Mouse (Mus musculus) heart, embryonic 10.5 days (tissue): ENCODE data around the gene Angptl6. TPM values are rescaled to one million over a fixed set of nuclear protein-coding genes. Genes with fewer than 3 reads are reported as not detected.

Experiments
- DNase-seq: peaks from one replicate; pipeline ENCODE4 v3.0.0-alpha.2; 2017; ENCODE audit warnings: low spot score
- H3K27ac ChIP-seq: fragments of 300-500 bp; sonication (generic); 2 replicates; pipeline ENCODE4 v1.5.1; 2016; ENCODE audit warnings: mild to moderate bottlenecking
- H3K27me3 ChIP-seq: fragments of 300-500 bp; sonication (generic); 2 replicates; pipeline ENCODE4 v1.6.1; 2016; ENCODE audit warnings: mild to moderate bottlenecking; ENCODE audit not compliant: poor library complexity, insufficient read depth, severe bottlenecking
- H3K36me3 ChIP-seq: fragments of 300-500 bp; sonication (generic); 2 replicates; pipeline ENCODE4 v1.6.1; 2016; ENCODE audit warnings: mild to moderate bottlenecking, moderate library complexity
- H3K4me1 ChIP-seq: fragments of 300-500 bp; sonication (generic); 2 replicates; pipeline ENCODE4 v1.6.1; 2016; ENCODE audit warnings: mild to moderate bottlenecking
- H3K4me3 ChIP-seq: fragments of 300-500 bp; sonication (generic); 2 replicates; pipeline ENCODE4 v1.5.1; 2016; ENCODE audit warnings: mild to moderate bottlenecking, moderate library complexity
- H3K9me3 ChIP-seq: fragments of 300-500 bp; sonication (generic); 2 replicates; pipeline ENCODE4 v1.6.1; 2016; ENCODE audit warnings: mild to moderate bottlenecking, moderate library complexity
- WGBS: fragments of 180-500 bp; shearing (Covaris S2); methylation state at CpG from one replicate; pipeline ENCODE4 v1.1.7; 2016; 5-methylcytosine and 5-hydroxymethylcytosine counted together
- polyA plus RNA-seq: library from polyadenylated mRNA; unstranded; fragments of >200 nt; fragmentation: Nextera tagmentation; extraction: Ambion mirVana; gene quantifications from 2 replicates; pipeline ENCODE4 v1.2.1, GENCODE M21; 2016

The Angptl6 gene
- polyA plus RNA-seq, 1 experiment from 2014 or later: 7.2 TPM

- WGBS: 63% methylated on average over 9 of the region's 9 CpGs
- Histone ChIP-seq H3K4me3 (no peak overlapping the region), H3K4me1 (peaks cover 8% of the 10 kb centered on the region; the same call in 1 of the 2 replicates), H3K36me3 (no peaks in the 10 kb centered on the region), H3K27me3 (peaks cover 31% of the 10 kb centered on the region), H3K27ac (no peak overlapping the region), H3K9me3 (no peaks in the 10 kb centered on the region)
- no peak for DNase-seq
These were observed 3.0 kb downstream of the Angptl6 start for GRCm38 (mm10) chr9:20876318-20877117.

- H3K27ac ChIP-seq: no peak overlapping the region
- H3K27me3 ChIP-seq: peaks cover 42% of the 10 kb centered on the region
- 65% methylated on average over 23 of the region's 23 CpGs for WGBS
- H3K4me1 ChIP-seq: peaks cover 8% of the 10 kb centered on the region; the same call in 1 of the 2 replicates
- H3K4me3 ChIP-seq: no peak overlapping the region
- DNase-seq: no peak
- no peaks in the 10 kb centered on the region for H3K9me3 ChIP-seq
- 0 out of 2 replicates have a peak, but pooled peaks cover 2% of the 10 kb centered on the region for H3K36me3 ChIP-seq
These were observed 4.3 kb downstream of the Angptl6 start for GRCm38 (mm10) chr9:20875021-20875790.

DNA sequence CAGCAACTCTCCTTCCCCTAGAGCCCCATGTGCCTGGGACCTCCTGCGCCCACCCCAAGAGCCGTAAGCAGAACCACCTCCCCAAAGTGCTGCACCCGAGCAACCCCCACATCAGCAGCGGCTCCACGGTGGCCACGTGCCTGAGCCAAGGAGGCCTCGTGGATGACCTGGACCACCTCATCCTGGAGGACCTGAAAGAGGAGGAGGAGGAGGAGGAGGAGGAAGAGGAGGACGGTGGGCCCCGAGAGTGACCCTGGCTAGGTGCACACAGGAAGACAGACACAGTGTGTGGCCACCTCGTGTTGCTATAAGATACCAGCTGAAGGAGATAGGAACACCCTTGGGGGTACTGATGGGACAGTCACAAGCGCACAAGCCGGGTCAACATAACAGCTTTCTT, 6.0 kb downstream of the Angptl6 start:
- peaks cover 59% of the 10 kb centered on the region for H3K27me3 ChIP-seq
- H3K36me3 ChIP-seq: 0 out of 2 replicates have a peak, but pooled peaks cover 2% of the 10 kb centered on the region
- no peak overlapping the region for H3K27ac ChIP-seq
- WGBS: 83% methylated on average over 12 of the region's 12 CpGs
- no peak overlapping the region for H3K4me3 ChIP-seq
- peaks cover 11% of the 10 kb centered on the region for H3K4me1 ChIP-seq
- DNase-seq: no peak
- no peaks in the 10 kb centered on the region for H3K9me3 ChIP-seq

DNA sequence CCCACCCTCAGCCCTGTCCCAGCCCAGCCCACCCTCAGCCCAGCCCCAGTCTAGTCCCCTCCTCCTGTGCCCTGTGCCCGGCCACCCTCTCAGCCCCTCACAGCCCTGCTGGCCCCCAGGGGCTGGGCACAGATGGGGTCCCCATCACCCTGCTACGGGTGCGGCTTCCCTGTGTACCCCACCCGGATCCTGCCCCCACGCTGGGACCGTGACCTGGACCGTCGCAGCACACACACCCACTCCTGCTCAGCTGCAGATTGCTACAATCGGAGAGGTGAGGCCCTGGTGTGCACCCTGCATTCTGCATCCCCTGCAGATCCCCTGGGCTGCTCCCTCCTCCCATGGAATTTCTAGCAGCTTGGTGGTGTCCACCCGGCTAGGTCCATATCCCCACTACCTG, 6.5 kb downstream of the Angptl6 start:
- H3K27me3 ChIP-seq: peaks cover 64% of the 10 kb centered on the region
- 86% methylated on average over 10 of the region's 10 CpGs for WGBS
- DNase-seq: no peak
- no peak overlapping the region for H3K4me3 ChIP-seq
- 0 out of 2 replicates have a peak, but pooled peaks cover 2% of the 10 kb centered on the region for H3K36me3 ChIP-seq
- no peaks in the 10 kb centered on the region for H3K9me3 ChIP-seq
- H3K27ac ChIP-seq: no peak overlapping the region
- H3K4me1 ChIP-seq: peaks cover 12% of the 10 kb centered on the region

DNA sequence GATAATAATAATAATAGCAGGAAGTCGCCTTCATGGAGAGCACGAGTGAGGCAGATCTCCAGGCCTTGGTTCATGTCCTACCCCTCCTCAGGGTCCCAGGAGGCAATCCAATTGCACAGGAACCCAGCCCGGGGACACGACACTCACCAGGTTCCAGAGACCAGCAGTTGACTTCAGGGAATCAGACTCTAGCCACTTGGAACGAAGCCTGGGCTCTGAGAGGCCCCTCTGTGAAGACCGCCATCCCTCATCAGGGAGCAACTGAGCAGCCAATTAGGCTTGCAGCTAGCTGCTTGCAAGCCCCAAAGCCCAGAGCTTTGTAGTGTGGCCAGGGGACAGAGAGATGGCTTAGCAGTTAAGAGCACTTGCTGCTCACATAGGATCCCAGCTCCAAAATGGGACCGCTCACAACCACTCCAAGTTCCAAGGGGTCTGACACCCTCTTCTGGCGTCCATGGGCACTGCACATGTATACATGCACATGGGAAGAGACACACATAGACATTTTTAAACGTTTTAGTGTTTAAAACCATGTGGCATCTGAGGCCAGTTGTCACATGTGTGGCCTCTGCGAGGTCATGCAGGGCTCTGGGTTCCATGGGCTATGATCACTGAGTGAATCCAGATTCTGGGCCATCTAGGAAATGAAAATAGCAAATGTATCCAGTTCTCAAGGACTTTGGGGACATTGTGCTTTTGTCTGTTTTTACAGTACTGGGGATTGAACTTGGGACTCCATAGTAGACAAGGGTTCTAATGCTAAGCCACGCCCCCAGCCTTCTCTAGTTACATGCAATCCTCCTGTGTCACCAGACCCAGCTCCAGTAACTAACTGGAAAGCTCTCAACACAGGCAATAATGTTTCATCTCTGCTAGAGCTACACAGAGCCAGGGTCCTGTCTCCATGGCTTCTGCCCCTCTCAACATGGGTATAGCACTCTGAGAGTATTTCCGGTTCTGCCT, 9.0 kb downstream of the Angptl6 start:
- H3K9me3 ChIP-seq: no peaks in the 10 kb centered on the region
- no peak overlapping the region for H3K27ac ChIP-seq
- peaks cover 12% of the 10 kb centered on the region for H3K4me1 ChIP-seq
- peaks cover 72% of the 10 kb centered on the region for H3K27me3 ChIP-seq
- 65% methylated on average over 12 of the region's 12 CpGs for WGBS
- DNase-seq: no peak
- H3K4me3 ChIP-seq: no peak overlapping the region
- 0 out of 2 replicates have a peak, but pooled peaks cover 2% of the 10 kb centered on the region for H3K36me3 ChIP-seq

GRCm38 (mm10) chr9:20869246-20869645, 10.3 kb downstream of the Angptl6 start:
- Histone ChIP-seq H3K27ac (no peak overlapping the region), H3K27me3 (peaks cover 67% of the 10 kb centered on the region), H3K36me3 (0 out of 2 replicates have a peak, but pooled peaks cover 2% of the 10 kb centered on the region), H3K4me1 (peaks cover 12% of the 10 kb centered on the region), H3K4me3 (peak overlapping the region; percentile 60), H3K9me3 (no peaks in the 10 kb centered on the region)
- DNase-seq: no peak
- 4% methylated on average over 19 of the region's 19 CpGs for WGBS

DNA sequence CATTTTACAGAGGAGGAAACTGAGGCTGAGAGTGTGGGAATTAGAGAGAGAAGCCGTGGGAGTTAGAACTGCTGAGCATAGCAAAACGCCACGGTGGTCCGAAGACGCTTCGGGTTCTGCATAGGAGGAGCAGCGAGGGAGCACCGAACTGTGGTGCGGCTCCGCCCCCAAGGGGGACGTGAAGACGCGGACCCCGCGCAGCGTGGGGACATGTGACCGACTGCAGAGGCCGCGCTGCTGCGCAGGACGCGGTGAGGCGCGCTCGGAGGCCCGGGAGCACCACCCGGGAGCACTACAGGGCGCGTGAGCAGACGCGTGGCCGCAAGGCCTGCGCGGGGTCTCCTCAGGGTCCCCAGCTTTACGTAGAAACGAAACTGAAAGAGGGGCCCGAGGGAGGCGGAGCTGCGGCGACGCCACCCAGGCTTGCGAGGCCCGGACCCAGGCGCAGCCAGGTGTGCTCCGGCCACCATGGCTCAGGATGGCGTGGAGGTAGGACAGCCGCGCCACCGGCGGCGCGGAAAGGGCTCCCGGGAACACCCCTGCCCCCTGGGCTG, 11.0 kb downstream of the Angptl6 start, which contains the start of gene A230050P20Rik:
Gene A230050P20Rik, plus strand, starts transcription at position 195 of the 554 bp plus-strand sequence.
- Histone ChIP-seq H3K27ac (peak within 1 kb of the TSS; percentile 39), H3K27me3 (peaks cover 66% of the 10 kb centered on the region), H3K4me3 (peak within 1 kb of the TSS; percentile 60), H3K9me3 (no peaks in the 10 kb centered on the region), H3K36me3 (0 out of 2 replicates have a peak, but pooled peaks cover 2% of the 10 kb centered on the region), H3K4me1 (peaks cover 12% of the 10 kb centered on the region)
- no peak for DNase-seq
- WGBS: 9% methylated on average over 53 of the region's 53 CpGs

DNA sequence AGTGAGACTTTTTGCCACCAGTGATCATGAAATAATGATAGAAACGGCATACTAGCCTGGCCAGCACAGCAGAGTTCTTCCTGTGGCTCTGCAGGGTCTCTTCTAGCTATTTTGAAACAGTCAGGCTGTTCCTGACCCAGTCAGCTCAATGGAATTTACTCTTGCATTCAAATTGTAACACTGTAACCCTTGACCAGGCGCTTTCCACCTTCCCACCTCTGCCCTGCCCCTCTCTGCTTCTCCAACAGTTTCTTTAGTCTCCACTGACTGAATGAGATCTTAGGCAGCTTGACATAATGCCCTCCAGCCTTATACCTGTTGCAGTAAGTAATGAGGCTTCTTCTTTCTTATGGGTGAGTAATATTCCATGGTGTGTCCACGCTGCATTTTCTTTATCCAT, 12.6 kb downstream of the Angptl6 start:
- WGBS: 45% methylated on average over 3 of the region's 3 CpGs
- H3K27me3 ChIP-seq: peaks cover 55% of the 10 kb centered on the region

GRCm38 (mm10) chr9:20862225-20862624, 17.3 kb downstream of the Angptl6 start:
- DNase-seq: no peak
- Histone ChIP-seq H3K27ac (no peak overlapping the region), H3K9me3 (no peaks in the 10 kb centered on the region), H3K36me3 (no peaks in the 10 kb centered on the region), H3K27me3 (peaks cover 14% of the 10 kb centered on the region), H3K4me1 (no peaks in the 10 kb centered on the region), H3K4me3 (no peak overlapping the region)
- WGBS: 47% methylated on average over 4 of the region's 4 CpGs

More for the DNA sequence above, 12.6 kb downstream of the Angptl6 start:
- H3K4me3 ChIP-seq: no peak overlapping the region
- peaks cover 12% of the 10 kb centered on the region for H3K4me1 ChIP-seq
- no peak overlapping the region for H3K27ac ChIP-seq
- H3K9me3 ChIP-seq: no peaks in the 10 kb centered on the region
- no peak for DNase-seq
- H3K36me3 ChIP-seq: 0 out of 2 replicates have a peak, but pooled peaks cover 2% of the 10 kb centered on the region

DNA sequence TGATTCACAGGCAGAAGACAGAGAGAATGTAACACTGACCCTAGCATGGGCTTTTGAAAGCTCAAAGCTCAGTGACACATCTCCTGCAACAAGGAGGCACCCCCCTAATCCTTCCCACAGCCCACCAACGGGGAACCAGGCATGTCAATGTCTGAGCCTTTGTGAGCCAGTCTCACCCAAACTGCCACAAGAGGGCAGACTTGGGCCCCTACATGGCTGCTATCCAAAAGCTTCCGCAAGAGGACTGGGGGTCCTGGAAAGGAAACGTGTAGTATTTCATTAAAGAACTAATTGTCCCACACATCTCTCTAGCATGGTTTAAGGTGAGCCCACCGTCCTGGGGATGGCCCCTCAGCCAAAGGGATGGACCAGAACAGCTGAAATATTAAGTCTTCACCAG, 17.7 kb downstream of the Angptl6 start:
- no peak for DNase-seq
- Histone ChIP-seq H3K27me3 (peaks cover 10% of the 10 kb centered on the region), H3K4me1 (no peaks in the 10 kb centered on the region), H3K36me3 (no peaks in the 10 kb centered on the region), H3K9me3 (no peaks in the 10 kb centered on the region), H3K4me3 (no peak overlapping the region), H3K27ac (no peak overlapping the region)
- 12% methylated on average over 4 of the region's 4 CpGs for WGBS

DNA sequence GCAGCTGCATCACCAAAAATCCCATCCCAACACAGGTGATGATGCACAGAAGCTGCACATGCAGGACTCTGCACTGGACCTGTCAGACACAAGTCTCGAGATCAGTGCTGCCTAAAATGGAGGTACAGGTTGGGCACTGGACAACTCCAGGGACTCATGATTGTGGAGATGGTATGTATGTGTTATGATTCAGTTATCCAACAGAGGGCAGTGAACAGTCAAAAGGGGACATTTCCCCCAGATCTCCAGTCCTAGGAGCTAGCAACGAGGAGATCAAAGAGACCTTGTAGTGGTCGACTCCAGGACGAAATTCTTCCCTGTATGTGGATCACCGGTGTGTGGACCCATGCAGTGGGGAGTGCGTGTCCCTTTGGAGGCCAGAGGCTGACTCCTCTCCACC, 19.6 kb downstream of the Angptl6 start:
- no peak overlapping the region for H3K27ac ChIP-seq
- no peaks in the 10 kb centered on the region for H3K27me3 ChIP-seq
- no peaks in the 10 kb centered on the region for H3K36me3 ChIP-seq
- H3K9me3 ChIP-seq: no peaks in the 10 kb centered on the region
- DNase-seq: no peak
- 41% methylated on average over 6 of the region's 6 CpGs for WGBS
- H3K4me3 ChIP-seq: no peak overlapping the region
- H3K4me1 ChIP-seq: no peaks in the 10 kb centered on the region

- no peak for DNase-seq
- Histone ChIP-seq H3K9me3 (no peaks in the 10 kb centered on the region), H3K27me3 (no peaks in the 10 kb centered on the region; the same call in 1 of the 2 replicates), H3K4me1 (no peaks in the 10 kb centered on the region), H3K27ac (no peak overlapping the region), H3K36me3 (no peaks in the 10 kb centered on the region), H3K4me3 (no peak overlapping the region)
- WGBS: 8% methylated on average over 6 of the region's 6 CpGs
These were observed 22.4 kb downstream of the Angptl6 start for GRCm38 (mm10) chr9:20857131-20857530.
